Mouse (Mus musculus): ENCODE measurements around the gene Ttc23. TPM values are rescaled to one million over a fixed set of nuclear protein-coding genes. Genes with fewer than 3 reads are reported as not detected.

Ttc23 gene
- polyA plus RNA-seq, 1 experiment = not detected

- TF ChIP-seq TAL1 (IDR thresholded peaks at IDR 0.05; ENCODE audit: low read length) (no peak), GATA1 (IDR thresholded peaks at IDR 0.05; ENCODE audit: low read length) (no peak)
- H3K27me3 ChIP-seq (ENCODE audit: control insufficient read depth) = no peaks in the 10 kb centered on the region
- H3K4me3 ChIP-seq (replicated peaks) = no peak overlapping the region
- no peaks in the 10 kb centered on the region for H3K4me1 ChIP-seq (ENCODE audit: control insufficient read depth)
- H3K9me3 ChIP-seq (ENCODE audit: control insufficient read depth, low read length) = no peaks in the 10 kb centered on the region
- H3K36me3 ChIP-seq (ENCODE audit: control insufficient read depth) = peaks cover 2% of the 10 kb centered on the region
Observed at GRCm38 (mm10) chr7:67617646-67618045, 29.6 kb upstream of the Ttc23 start.

GRCm38 (mm10) chr7:67618316-67618715 is 28.9 kb upstream of the Ttc23 start:
- Histone ChIP-seq H3K36me3 (ENCODE audit: control insufficient read depth) (peaks cover 2% of the 10 kb centered on the region), H3K4me1 (ENCODE audit: control insufficient read depth) (no peaks in the 10 kb centered on the region)
- TF ChIP-seq GATA1 (IDR thresholded peaks at IDR 0.05; ENCODE audit: low read length) (no peak), TAL1 (IDR thresholded peaks at IDR 0.05; ENCODE audit: low read length) (no peak)

DNA sequence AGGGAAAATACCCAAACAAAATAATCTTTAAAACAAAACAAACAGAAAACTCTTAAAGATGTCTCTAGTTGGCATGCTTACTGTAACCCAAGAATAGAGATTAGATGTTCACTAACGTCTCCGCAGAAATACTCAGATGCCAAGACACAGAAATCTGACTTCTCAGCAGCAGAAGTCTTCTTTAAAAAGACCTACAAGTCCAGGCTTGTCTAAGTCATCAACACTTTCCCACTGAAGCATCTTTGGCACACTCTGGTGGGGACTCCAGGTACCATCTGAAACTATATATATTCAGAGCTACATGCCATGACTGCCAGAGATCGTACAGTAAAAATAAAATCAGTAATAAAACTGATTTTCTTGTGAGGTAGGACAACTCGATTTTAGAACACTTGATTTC is 27.4 kb upstream of the Ttc23 start:
- Histone ChIP-seq H3K27me3 (ENCODE audit: control insufficient read depth) (no peaks in the 10 kb centered on the region), H3K4me1 (ENCODE audit: control insufficient read depth) (no peaks in the 10 kb centered on the region), H3K36me3 (ENCODE audit: control insufficient read depth) (peaks cover 2% of the 10 kb centered on the region), H3K9me3 (ENCODE audit: control insufficient read depth, low read length) (no peaks in the 10 kb centered on the region), H3K4me3 (replicated peaks) (no peak overlapping the region)
- TF ChIP-seq GATA1 (IDR thresholded peaks at IDR 0.05; ENCODE audit: low read length) (no peak), TAL1 (IDR thresholded peaks at IDR 0.05; ENCODE audit: low read length) (no peak)

More at GRCm38 (mm10) chr7:67618316-67618715, 28.9 kb upstream of the Ttc23 start:
- no peak overlapping the region for H3K4me3 ChIP-seq (replicated peaks)
- H3K9me3 ChIP-seq (ENCODE audit: control insufficient read depth, low read length) = no peaks in the 10 kb centered on the region
- H3K27me3 ChIP-seq (ENCODE audit: control insufficient read depth) = no peaks in the 10 kb centered on the region

- H3K36me3 ChIP-seq (ENCODE audit: control insufficient read depth) = no peaks in the 10 kb centered on the region
- H3K4me3 ChIP-seq (replicated peaks) = no peak overlapping the region
- H3K27me3 ChIP-seq (ENCODE audit: control insufficient read depth) = no peaks in the 10 kb centered on the region
- H3K9me3 ChIP-seq (ENCODE audit: control insufficient read depth, low read length) = no peaks in the 10 kb centered on the region
- H3K4me1 ChIP-seq (ENCODE audit: control insufficient read depth) = no peaks in the 10 kb centered on the region
- TF ChIP-seq TAL1 (IDR thresholded peaks at IDR 0.05; ENCODE audit: low read length) = no peak
- TF ChIP-seq GATA1 (IDR thresholded peaks at IDR 0.05; ENCODE audit: low read length) = no peak
Observed at GRCm38 (mm10) chr7:67622151-67622550, 25.1 kb upstream of the Ttc23 start.

DNA sequence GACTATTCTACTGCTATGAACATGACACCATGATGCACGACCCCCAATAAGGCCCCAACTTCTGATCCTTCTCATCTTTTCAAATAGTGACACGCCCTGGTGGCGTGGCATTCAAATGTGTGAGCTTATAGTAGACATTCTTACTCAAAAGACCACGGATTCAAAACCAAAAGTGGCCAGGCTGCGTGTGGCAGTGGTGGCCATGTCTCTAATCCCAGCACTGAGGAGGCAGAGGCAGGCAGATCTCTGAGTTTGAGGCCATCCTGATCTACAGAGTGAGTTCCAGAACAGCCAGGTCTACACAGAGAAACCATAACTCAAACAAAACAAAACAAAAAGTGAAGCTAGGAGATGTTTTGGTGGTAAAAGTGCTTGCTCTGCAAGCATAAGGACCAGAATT is 20.5 kb upstream of the Ttc23 start:
- TF ChIP-seq TAL1 (IDR thresholded peaks at IDR 0.05; ENCODE audit: low read length) (no peak), GATA1 (IDR thresholded peaks at IDR 0.05; ENCODE audit: low read length) (no peak)
- no peaks in the 10 kb centered on the region for H3K36me3 ChIP-seq (ENCODE audit: control insufficient read depth)
- H3K4me1 ChIP-seq (ENCODE audit: control insufficient read depth) = no peaks in the 10 kb centered on the region
- H3K9me3 ChIP-seq (ENCODE audit: control insufficient read depth, low read length) = no peaks in the 10 kb centered on the region
- H3K27me3 ChIP-seq (ENCODE audit: control insufficient read depth) = no peaks in the 10 kb centered on the region
- no peak overlapping the region for H3K4me3 ChIP-seq (replicated peaks)

DNA sequence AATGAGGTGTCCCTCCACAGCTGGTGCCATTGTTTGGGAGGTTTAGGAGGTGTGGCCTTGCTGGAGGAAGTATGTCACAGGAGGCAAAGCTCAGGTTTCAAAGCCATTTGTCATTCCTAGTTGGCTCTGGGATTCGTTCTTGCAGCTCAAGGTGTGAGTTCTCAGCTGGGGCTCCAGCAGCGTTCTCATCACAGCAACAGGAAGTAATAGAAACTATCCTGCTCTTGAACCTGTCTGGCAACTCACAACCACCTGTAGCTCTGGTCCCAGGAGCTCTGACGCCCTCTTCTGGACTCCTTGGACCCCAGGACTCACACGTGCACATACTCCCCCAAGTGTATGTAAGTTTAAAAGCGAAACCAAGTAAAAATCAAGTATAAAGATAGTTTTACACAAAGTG is 17.5 kb upstream of the Ttc23 start:
- Histone ChIP-seq H3K4me1 (ENCODE audit: control insufficient read depth) (no peaks in the 10 kb centered on the region), H3K9me3 (ENCODE audit: control insufficient read depth, low read length) (peaks cover 3% of the 10 kb centered on the region; the same call in 1 of the 2 replicates), H3K4me3 (replicated peaks) (no peak overlapping the region), H3K27me3 (ENCODE audit: control insufficient read depth) (no peaks in the 10 kb centered on the region), H3K36me3 (ENCODE audit: control insufficient read depth) (peaks cover 2% of the 10 kb centered on the region; the same call in 1 of the 2 replicates)
- TF ChIP-seq TAL1 (IDR thresholded peaks at IDR 0.05; ENCODE audit: low read length) (no peak), GATA1 (IDR thresholded peaks at IDR 0.05; ENCODE audit: low read length) (no peak)

DNA sequence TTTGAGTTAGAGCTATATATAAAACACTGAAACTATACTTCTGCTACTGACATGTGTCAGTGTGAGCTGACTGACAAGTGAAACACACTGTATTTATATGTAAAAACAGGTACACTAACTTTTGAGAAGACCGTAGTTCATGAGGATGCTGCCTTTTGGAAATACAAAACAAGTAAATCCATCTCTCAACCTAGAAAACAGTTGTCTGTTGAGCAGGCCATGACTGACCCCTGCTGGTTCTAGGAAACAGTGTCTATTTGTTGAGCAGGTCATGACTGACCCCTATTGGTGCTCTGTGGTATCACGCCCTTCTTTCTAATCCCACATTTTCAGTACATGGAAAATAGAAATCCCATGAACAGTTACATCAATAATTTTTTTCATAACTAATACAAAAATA is 16.4 kb upstream of the Ttc23 start:
- no peak for TF ChIP-seq GATA1 (IDR thresholded peaks at IDR 0.05; ENCODE audit: low read length)
- no peak for TF ChIP-seq TAL1 (IDR thresholded peaks at IDR 0.05; ENCODE audit: low read length)
- no peak overlapping the region for H3K4me3 ChIP-seq (replicated peaks)
- H3K27me3 ChIP-seq (ENCODE audit: control insufficient read depth) = no peaks in the 10 kb centered on the region
- no peaks in the 10 kb centered on the region for H3K4me1 ChIP-seq (ENCODE audit: control insufficient read depth)
- H3K36me3 ChIP-seq (ENCODE audit: control insufficient read depth) = peaks cover 2% of the 10 kb centered on the region; the same call in 1 of the 2 replicates
- peaks cover 3% of the 10 kb centered on the region; the same call in 1 of the 2 replicates for H3K9me3 ChIP-seq (ENCODE audit: control insufficient read depth, low read length)

- peaks cover 2% of the 10 kb centered on the region; the same call in 1 of the 2 replicates for H3K36me3 ChIP-seq (ENCODE audit: control insufficient read depth)
- H3K4me3 ChIP-seq (replicated peaks) = no peak overlapping the region
- H3K27me3 ChIP-seq (ENCODE audit: control insufficient read depth) = no peaks in the 10 kb centered on the region
- TF ChIP-seq TAL1 (IDR thresholded peaks at IDR 0.05; ENCODE audit: low read length) = no peak
- TF ChIP-seq GATA1 (IDR thresholded peaks at IDR 0.05; ENCODE audit: low read length) = no peak
- peaks cover 3% of the 10 kb centered on the region; the same call in 1 of the 2 replicates for H3K9me3 ChIP-seq (ENCODE audit: control insufficient read depth, low read length)
- H3K4me1 ChIP-seq (ENCODE audit: control insufficient read depth) = no peaks in the 10 kb centered on the region
Observed at GRCm38 (mm10) chr7:67632380-67632779, 14.8 kb upstream of the Ttc23 start.

DNA sequence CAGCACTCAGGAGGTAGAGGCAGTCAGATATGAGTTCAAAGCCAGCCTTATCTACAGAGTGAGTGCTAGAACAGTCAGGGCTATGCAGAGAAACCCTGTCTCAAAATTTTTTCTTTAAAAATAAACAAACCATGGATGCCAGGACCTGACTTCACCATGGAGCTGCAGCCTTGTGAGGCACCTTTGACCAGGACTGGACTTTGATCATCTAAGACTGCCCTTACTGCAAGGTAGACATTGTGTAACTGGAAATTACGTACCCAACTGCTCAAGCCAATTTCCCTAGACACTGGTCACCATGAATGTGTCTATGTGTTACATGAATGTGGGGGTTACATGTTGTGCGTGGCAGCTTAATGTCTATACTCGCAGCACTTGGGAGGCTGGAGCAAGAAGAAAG is 13.0 kb upstream of the Ttc23 start:
- no peaks in the 10 kb centered on the region for H3K27me3 ChIP-seq (ENCODE audit: control insufficient read depth)
- TF ChIP-seq TAL1 (IDR thresholded peaks at IDR 0.05; ENCODE audit: low read length) (no peak), GATA1 (IDR thresholded peaks at IDR 0.05; ENCODE audit: low read length) (no peak)

DNA sequence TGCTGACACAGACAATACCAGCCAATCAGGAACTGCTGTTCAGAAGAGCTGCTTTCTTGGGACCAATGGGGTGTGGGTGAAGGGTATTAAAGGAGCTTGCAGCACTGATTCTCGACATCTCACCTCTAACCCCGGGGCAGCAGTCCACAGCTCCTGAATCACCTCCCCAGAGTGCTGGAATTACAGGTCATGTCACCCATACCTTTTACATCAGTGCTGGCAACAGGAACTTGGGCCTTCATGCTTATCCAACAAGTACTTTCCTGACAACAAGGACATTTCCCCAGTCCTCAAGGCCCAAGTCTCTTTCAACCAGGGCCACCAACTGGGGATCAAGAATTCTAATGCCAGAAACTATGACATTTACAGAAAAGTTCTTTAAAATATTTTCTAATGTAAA is 11.0 kb upstream of the Ttc23 start:
- TF ChIP-seq TAL1 (IDR thresholded peaks at IDR 0.05; ENCODE audit: low read length) = no peak
- no peak for TF ChIP-seq GATA1 (IDR thresholded peaks at IDR 0.05; ENCODE audit: low read length)
- Histone ChIP-seq H3K27me3 (ENCODE audit: control insufficient read depth) (no peaks in the 10 kb centered on the region), H3K36me3 (ENCODE audit: control insufficient read depth) (peaks cover 7% of the 10 kb centered on the region), H3K4me3 (replicated peaks) (no peak overlapping the region), H3K4me1 (ENCODE audit: control insufficient read depth) (no peaks in the 10 kb centered on the region), H3K9me3 (ENCODE audit: control insufficient read depth, low read length) (peaks cover 3% of the 10 kb centered on the region; the same call in 1 of the 2 replicates)

More for the DNA sequence above, 13.0 kb upstream of the Ttc23 start:
- Histone ChIP-seq H3K9me3 (ENCODE audit: control insufficient read depth, low read length) (peaks cover 3% of the 10 kb centered on the region; the same call in 1 of the 2 replicates), H3K4me3 (replicated peaks) (no peak overlapping the region), H3K36me3 (ENCODE audit: control insufficient read depth) (peaks cover 2% of the 10 kb centered on the region; the same call in 1 of the 2 replicates), H3K4me1 (ENCODE audit: control insufficient read depth) (no peaks in the 10 kb centered on the region)
